Mouse (Mus musculus) stomach, postnatal 0 days (tissue): Measurements from ENCODE around the gene Ino80b. TPM values are rescaled to one million over a fixed set of nuclear protein-coding genes. Genes with fewer than 3 reads are reported as not detected.

Experiments used
- ATAC-seq: fragments of 200-750 bp; cut with Nextera tagmentation; 2 replicates; pipeline ENCODE4 v1.8.0; 2017; ENCODE audit not compliant: low FRiP score, low TSS enrichment
- DNase-seq: peaks from one replicate; pipeline ENCODE4 v3.0.0-alpha.2; 2016; ENCODE audit warnings: low spot score
- H3K27ac ChIP-seq: fragments of 300-500 bp; sonication (generic); replicated peaks from 2 replicates; pipeline ENCODE4 v1.5.1; 2014; ENCODE audit warnings: mild to moderate bottlenecking, control low read depth
- H3K27me3 ChIP-seq: fragments of 300-500 bp; sonication (generic); 2 replicates; pipeline ENCODE4 v1.6.1; 2014; ENCODE audit warnings: low read length; ENCODE audit not compliant: control insufficient read depth, insufficient read depth
- H3K36me3 ChIP-seq: fragments of 300-500 bp; sonication (generic); 2 replicates; pipeline ENCODE4 v1.6.1; 2014; ENCODE audit warnings: low read length, mixed read lengths; ENCODE audit not compliant: control insufficient read depth, insufficient read depth
- H3K4me1 ChIP-seq: fragments of 300-500 bp; sonication (generic); replicated peaks from 2 replicates; pipeline ENCODE4 v1.6.1; 2014; ENCODE audit warnings: antibody characterized with exemption; ENCODE audit not compliant: control insufficient read depth, insufficient read depth
- H3K4me2 ChIP-seq: fragments of 300-500 bp; sonication (generic); replicated peaks from 2 replicates; pipeline ENCODE4 v1.6.1; 2014; ENCODE audit warnings: low read depth, mild to moderate bottlenecking, control low read depth, moderate library complexity
- H3K4me3 ChIP-seq: fragments of 300-500 bp; sonication (generic); 2 replicates; pipeline ENCODE4 v1.5.1; 2014; ENCODE audit warnings: low read depth, low read length, control low read depth
- H3K9ac ChIP-seq: fragments of 300-500 bp; sonication (generic); 2 replicates; pipeline ENCODE4 v1.6.1; 2014; ENCODE audit warnings: mild to moderate bottlenecking, low read length, control low read depth, mixed read lengths
- H3K9me3 ChIP-seq: fragments of 300-500 bp; sonication (generic); 2 replicates; pipeline ENCODE4 v1.6.1; 2016; ENCODE audit warnings: low read length; ENCODE audit not compliant: control insufficient read depth
- CTCF ChIP-seq: IDR thresholded peaks from 2 replicates; pipeline ENCODE4 v1.5.1; 2016; ENCODE audit warnings: antibody characterized with exemption, low read depth, mild to moderate bottlenecking, moderate library complexity
- EP300 ChIP-seq: optimal IDR thresholded peaks from 2 replicates; pipeline ENCODE3; 2016; ENCODE audit warnings: antibody characterized with exemption
- WGBS: fragments of 180-500 bp; shearing (Covaris S2); extraction: QIAGEN DNeasy Blood & Tissue Kit; methylation state at CpG from one replicate; pipeline ENCODE4 v1.1.7; 2014; 5-methylcytosine and 5-hydroxymethylcytosine counted together
- polyA plus RNA-seq: library from polyadenylated mRNA; unstranded; fragments of >200 nt; fragmentation: Nextera tagmentation; extraction: Ambion mirVana; gene quantifications from 2 replicates; pipeline ENCODE4 v1.2.1, GENCODE M21; 2015

Ino80b gene
- polyA plus RNA-seq, 1 experiment from 2014 or later: 7.7 TPM

DNA sequence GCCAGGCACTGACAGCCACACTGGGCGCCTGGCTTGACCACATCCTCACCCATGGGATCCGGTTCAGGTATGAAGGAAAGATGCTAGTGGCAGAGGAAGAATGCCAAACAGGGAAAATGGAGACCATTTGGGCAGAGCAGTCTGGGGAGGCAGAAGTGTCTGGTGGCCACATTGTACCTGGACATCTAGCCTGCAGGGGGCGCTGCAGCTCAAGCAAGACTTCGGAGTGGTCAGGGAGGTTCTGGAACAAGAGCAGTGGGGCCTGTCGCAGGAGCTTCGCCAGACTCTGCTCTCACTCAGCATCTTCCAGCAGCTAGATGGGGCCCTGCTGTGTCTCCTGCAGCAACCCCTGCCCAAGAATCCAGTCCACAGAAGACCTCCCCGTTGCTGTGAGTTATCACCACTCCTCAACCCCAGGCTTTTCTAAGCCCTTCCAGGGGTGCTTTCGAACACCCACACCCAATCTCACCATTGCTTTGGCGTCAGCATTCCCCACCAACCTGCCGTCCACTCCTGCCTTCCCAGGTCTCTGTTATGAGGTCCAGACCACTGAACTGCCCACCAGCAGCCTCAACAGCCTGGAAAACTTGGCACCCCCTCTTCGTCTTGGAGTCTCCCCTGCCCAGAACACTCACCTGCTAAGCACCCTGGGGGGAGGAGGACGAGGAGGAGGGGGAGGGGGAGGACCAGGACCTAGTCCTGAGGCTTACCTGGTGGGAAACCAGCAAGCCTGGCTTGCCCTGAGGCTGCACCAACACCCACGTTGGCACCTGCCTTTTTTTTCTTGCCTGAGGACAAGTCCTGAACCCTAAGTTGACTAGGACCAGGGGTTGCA, 17.4 kb downstream of the Ino80b start:
- peak; percentile 71 for ATAC-seq
- no peak overlapping the region for H3K9ac ChIP-seq
- WGBS: 33% methylated on average over 13 of the region's 13 CpGs
- 0 out of 2 replicates have a peak overlapping the region, but pooled peaks have one; percentile 93 for H3K4me3 ChIP-seq
- 0 out of 2 replicates have a peak, but pooled peaks cover 2% of the 10 kb centered on the region for H3K4me1 ChIP-seq
- H3K9me3 ChIP-seq: no peaks in the 10 kb centered on the region
- DNase-seq: peak; percentile 88
- no peaks in the 10 kb centered on the region for H3K36me3 ChIP-seq
- TF ChIP-seq CTCF (peak; percentile 90), EP300 (no peak)
- H3K4me2 ChIP-seq: peak overlapping the region; percentile 78; the same call in 1 of the 2 replicates
- H3K27me3 ChIP-seq: no peaks in the 10 kb centered on the region
- H3K27ac ChIP-seq: peak overlapping the region; percentile 88; the same call in 1 of the 2 replicates

DNA sequence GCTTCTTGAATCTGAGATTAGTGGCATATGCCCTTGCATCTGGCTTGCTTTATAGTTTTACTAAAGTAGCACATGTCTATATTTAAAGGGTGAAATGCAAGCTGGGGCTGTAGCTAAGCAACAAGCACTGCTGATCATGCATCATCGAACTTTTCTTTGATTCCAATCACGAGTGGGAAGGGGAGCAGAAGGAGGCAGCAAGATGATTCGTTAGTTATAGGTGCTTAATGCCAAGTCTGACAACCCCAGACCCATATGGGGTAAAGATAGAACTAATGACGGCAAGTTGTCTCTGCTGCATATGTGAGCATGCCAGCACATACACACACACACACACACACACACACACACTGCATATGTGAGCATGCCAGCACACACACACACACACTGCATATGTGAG, 21.1 kb downstream of the Ino80b start:
- no peak overlapping the region for H3K4me2 ChIP-seq
- 79% methylated on average over 4 of the region's 4 CpGs for WGBS
- no peak overlapping the region for H3K4me3 ChIP-seq
- no peak overlapping the region for H3K9ac ChIP-seq
- no peaks in the 10 kb centered on the region for H3K27me3 ChIP-seq
- ATAC-seq (no peak), DNase-seq (no peak)
- H3K9me3 ChIP-seq: no peaks in the 10 kb centered on the region
- H3K4me1 ChIP-seq: peaks cover 5% of the 10 kb centered on the region; the same call in 1 of the 2 replicates
- H3K27ac ChIP-seq: no peak overlapping the region
- no peaks in the 10 kb centered on the region for H3K36me3 ChIP-seq
- TF ChIP-seq CTCF (no peak), EP300 (no peak)

DNA sequence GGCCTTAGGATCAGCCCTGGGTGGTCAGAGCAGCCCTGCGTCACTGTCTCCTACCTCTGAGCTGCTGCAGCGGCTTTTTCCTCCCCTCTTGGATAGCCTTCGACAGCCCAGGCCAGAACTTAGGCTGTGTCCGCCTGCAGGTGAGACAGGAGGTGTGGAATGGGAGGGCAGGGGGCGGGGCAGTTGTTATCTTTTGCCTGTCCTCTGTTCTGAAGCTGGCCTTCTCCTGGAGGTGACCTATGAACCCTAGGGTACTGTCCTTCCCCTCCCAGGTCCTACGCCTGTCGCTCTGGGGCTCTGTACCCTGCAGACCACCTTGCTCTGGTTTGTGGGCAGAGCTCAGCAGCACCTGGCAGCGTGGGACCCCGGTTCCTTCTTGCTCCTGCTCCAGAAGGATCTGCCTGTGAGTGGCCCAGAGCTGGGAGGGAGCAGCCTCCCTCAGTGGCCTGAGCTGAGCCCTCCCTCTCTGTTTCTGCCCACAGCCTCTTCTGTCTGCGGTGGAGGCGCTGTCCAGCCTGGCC, 22.0 kb downstream of the Ino80b start:
- Histone ChIP-seq H3K27me3 (no peaks in the 10 kb centered on the region), H3K9ac (peak overlapping the region; percentile 73; the same call in 1 of the 2 replicates), H3K4me2 (no peak overlapping the region), H3K4me3 (no peak overlapping the region), H3K4me1 (peaks cover 5% of the 10 kb centered on the region; the same call in 1 of the 2 replicates), H3K36me3 (no peaks in the 10 kb centered on the region), H3K9me3 (no peaks in the 10 kb centered on the region), H3K27ac (no peak overlapping the region)
- TF ChIP-seq EP300: no peak
- no peak for TF ChIP-seq CTCF
- WGBS: 52% methylated on average over 11 of the region's 11 CpGs
- DNase-seq (peak; percentile 38), ATAC-seq (no peak)

DNA sequence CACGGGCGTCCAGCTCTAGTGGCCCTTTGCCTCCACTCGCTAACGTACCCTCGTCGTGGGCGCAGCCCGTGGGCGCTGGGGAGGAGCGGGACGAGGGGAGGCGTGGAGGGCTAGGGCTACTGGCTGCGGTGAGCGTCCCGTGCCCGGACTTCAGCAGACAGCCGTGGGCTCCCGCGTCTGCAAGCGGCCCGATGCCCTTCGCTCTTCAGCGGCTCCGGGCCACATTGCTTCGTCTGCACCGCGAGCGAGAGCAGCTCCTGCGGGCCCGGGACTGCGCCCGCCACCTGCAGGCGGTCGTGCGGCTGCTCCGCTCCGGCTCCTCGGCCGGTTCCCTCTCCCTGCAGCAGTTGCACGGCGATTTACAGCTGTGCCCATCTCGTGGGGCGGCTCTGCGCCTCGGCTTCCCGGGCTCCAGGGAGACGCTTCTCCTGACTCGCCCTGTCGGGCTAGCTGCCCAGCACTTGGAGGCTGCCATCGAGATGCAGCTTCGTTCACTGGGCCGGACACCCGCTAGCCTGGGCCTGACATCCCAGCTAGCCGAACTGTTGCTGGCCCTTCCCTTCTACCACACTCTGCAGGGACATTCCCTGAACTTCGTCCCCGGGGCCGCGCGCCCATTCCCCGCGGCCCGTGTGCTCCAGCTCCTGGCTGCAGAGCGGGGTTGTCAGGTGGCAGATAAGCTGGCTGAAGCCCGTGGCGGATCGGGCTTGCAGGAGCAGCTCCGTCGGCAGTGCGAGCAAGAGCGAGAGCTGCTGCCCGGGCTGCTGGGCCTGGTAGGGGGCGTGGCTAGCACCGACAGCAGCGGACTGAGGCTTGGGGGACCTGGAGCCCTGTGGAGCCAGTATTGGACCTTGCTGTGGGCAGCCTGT, 23.3 kb downstream of the Ino80b start:
- Histone ChIP-seq H3K9me3 (no peaks in the 10 kb centered on the region), H3K4me1 (peaks cover 5% of the 10 kb centered on the region; the same call in 1 of the 2 replicates), H3K27ac (peak overlapping the region; percentile 83), H3K4me2 (peak overlapping the region; percentile 99), H3K4me3 (peak overlapping the region; percentile 68), H3K9ac (peak overlapping the region; percentile 73), H3K27me3 (no peaks in the 10 kb centered on the region), H3K36me3 (no peaks in the 10 kb centered on the region)
- TF ChIP-seq CTCF (peak; percentile 73), EP300 (no peak)
- ATAC-seq (peak; percentile 87), DNase-seq (peak; percentile 75)
- under 1% methylated on average over 67 of the region's 74 CpGs for WGBS

DNA sequence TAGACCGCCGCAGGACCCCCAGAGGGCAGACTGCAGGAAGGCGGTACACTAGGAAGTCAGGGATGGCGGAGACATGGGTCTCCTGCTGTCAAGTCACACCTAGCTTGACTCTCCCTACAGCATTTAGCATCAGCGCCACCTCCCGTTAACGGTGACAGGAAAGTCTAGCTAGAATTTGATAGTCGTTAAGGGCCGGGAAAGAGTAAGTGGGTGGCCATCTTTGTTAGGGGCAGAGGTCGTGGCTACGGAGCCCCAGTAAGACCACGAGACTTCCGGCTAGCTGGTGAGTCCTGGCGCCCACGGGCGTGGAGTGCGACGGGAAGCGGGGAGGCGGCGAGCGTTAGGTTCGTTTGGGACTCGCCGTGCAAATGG, 23.9 kb downstream of the Ino80b start, which contains the start of the genes Ccdc142 and Gm42688:
Gene Ccdc142, plus strand, starts transcription at position 286 of the 372 bp plus-strand sequence.
Gene Gm42688, plus strand, starts transcription at position 302 of the 372 bp plus-strand sequence.
- H3K9me3 ChIP-seq: no peaks in the 10 kb centered on the region
- DNase-seq: peak; percentile 88
- peak; percentile 90 for ATAC-seq
- under 1% methylated on average over 25 of the region's 25 CpGs for WGBS
- H3K9ac ChIP-seq: peak within 1 kb of the TSS; percentile 73
- H3K4me3 ChIP-seq: peak within 1 kb of the TSS; percentile 68
- H3K36me3 ChIP-seq: no peaks in the 10 kb centered on the region
- H3K27ac ChIP-seq: peak within 1 kb of the TSS; percentile 83
- peak within 1 kb of the TSS; percentile 99 for H3K4me2 ChIP-seq
- H3K27me3 ChIP-seq: no peaks in the 10 kb centered on the region
- peak; percentile 83 for TF ChIP-seq CTCF
- no peak for TF ChIP-seq EP300
- H3K4me1 ChIP-seq: peaks cover 5% of the 10 kb centered on the region; the same call in 1 of the 2 replicates
